8 mouse cellular contexts compared by ENCODE assay signal in the genomic region with DNA sequence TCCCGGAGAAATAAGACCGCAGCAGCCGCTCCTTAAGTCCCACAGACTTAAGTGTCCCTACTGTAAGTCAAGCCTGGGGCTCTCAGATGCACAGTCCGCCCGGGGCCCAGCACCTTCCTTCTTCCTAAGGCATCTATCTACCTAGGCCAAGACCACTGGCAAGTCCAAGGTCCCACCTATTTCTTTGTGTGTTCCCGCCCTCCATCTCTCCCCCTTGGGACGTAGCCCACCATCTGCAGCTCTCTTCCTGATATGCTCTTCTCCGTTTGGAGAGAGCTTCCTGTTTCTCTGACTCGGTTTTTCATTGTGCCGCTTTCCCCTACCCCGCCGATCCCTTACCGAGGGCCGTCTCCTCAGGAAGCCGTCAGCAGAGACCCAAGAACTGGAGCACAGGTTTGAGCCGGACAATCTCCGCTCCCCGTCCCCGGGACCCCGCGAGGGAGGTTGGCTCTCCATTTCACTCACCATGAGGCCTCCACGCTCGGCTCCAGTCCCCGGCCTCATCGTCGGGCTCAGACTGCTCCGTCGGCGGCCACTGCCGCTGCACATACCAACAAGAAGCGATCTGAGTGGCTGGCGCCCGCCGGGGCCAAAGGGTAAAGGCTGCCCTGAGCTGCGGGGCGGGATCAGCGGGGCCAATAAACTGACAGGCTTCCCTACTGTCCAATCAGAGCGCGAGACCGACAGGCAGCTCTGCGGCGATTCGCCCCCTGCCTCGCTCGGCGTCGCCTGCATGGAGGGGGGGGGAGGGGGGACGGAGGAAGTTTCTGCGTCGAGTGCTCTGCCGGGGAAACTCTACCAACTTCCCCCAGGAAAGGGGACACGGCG. TPM values are rescaled to one million over a fixed set of nuclear protein-coding genes. Genes with fewer than 3 reads are reported as not detected.
A peak's percentile ranks its signal among the peaks of the same experiment; 100 is the strongest.
DNase-seq lines count a peak whose midpoint lies in the region; ATAC-seq lines count a peak whose summit lies in the region.

Prpf40a (minus strand) TSS at position 601 of the 828 bp plus-strand sequence.

- peak within 1 kb of the TSS; percentile 98 for H3K27ac ChIP-seq in brown adipose tissue, adult 24 weeks (replicated peaks; ENCODE audit: low read depth, low read length)
- peak within 1 kb of the TSS; percentile 97 for H3K27ac ChIP-seq in heart, embryonic 13.5 days (replicated peaks)
- peak within 1 kb of the TSS; percentile 93 for H3K27ac ChIP-seq in liver, embryonic 12.5 days
- peak within 1 kb of the TSS; percentile 99 for H3K27ac ChIP-seq in stomach, embryonic 15.5 days

- H3K4me1 ChIP-seq in brown adipose tissue, adult 24 weeks (ENCODE audit: control insufficient read depth, insufficient read depth, insufficient read length, low read length) = peaks cover 3% of the 10 kb centered on the region
- H3K4me1 ChIP-seq in heart, embryonic 13.5 days = peaks cover 31% of the 10 kb centered on the region
- peaks cover 40% of the 10 kb centered on the region for H3K4me1 ChIP-seq in liver, embryonic 12.5 days
- H3K4me1 ChIP-seq in stomach, embryonic 15.5 days = peaks cover 8% of the 10 kb centered on the region; the same call in 1 of the 2 replicates

- no peaks in the 10 kb centered on the region for H3K9me3 ChIP-seq in heart, embryonic 13.5 days
- H3K9me3 ChIP-seq in liver, embryonic 12.5 days (replicated peaks) = no peaks in the 10 kb centered on the region
- no peaks in the 10 kb centered on the region for H3K9me3 ChIP-seq in stomach, embryonic 15.5 days

- H3K9ac ChIP-seq in heart, embryonic 13.5 days = peak within 1 kb of the TSS; percentile 88
- peak within 1 kb of the TSS; percentile 93 for H3K9ac ChIP-seq in liver, embryonic 12.5 days
- H3K9ac ChIP-seq in stomach, embryonic 15.5 days = peak within 1 kb of the TSS; percentile 71

- under 1% methylated on average over 47 of the region's 53 CpGs for WGBS in heart, embryonic 13.5 days
- under 1% methylated on average over 47 of the region's 53 CpGs for WGBS in liver, embryonic 12.5 days (ENCODE audit: insufficient replicate concordance)
- under 1% methylated on average over 53 of the region's 53 CpGs for WGBS in stomach, embryonic 15.5 days

- peak within 1 kb of the TSS; percentile 99 for H3K4me3 ChIP-seq in brown adipose tissue, adult 24 weeks (ENCODE audit: insufficient read depth, low read depth, low read length)
- peak within 1 kb of the TSS; percentile 94 for H3K4me3 ChIP-seq in heart, embryonic 13.5 days
- peak within 1 kb of the TSS; percentile 92 for H3K4me3 ChIP-seq in liver, embryonic 12.5 days
- peak within 1 kb of the TSS; percentile 87 for H3K4me3 ChIP-seq in stomach, embryonic 15.5 days (replicated peaks)

- peak within 1 kb of the TSS; percentile 85 for H3K4me2 ChIP-seq in heart, embryonic 13.5 days
- peak within 1 kb of the TSS; percentile 90 for H3K4me2 ChIP-seq in liver, embryonic 12.5 days
- H3K4me2 ChIP-seq in stomach, embryonic 15.5 days = peak within 1 kb of the TSS; percentile 60

- peak; percentile 95 for ATAC-seq in heart, embryonic 13.5 days (ENCODE audit: extremely low read depth, insufficient number of reproducible peaks, low FRiP score, low TSS enrichment)
- ATAC-seq in liver, embryonic 12.5 days = peak; percentile 93
- peak; percentile 95 for ATAC-seq in stomach, embryonic 15.5 days (ENCODE audit: insufficient read depth, low FRiP score, low read depth)

- H3K36me3 ChIP-seq in heart, embryonic 13.5 days = peaks cover 38% of the 10 kb centered on the region
- H3K36me3 ChIP-seq in liver, embryonic 12.5 days = peaks cover 41% of the 10 kb centered on the region
- 0 out of 2 replicates have a peak, but pooled peaks cover 6% of the 10 kb centered on the region for H3K36me3 ChIP-seq in stomach, embryonic 15.5 days

- H3K27me3 ChIP-seq in heart, embryonic 13.5 days (replicated peaks) = no peaks in the 10 kb centered on the region
- H3K27me3 ChIP-seq in liver, embryonic 12.5 days (replicated peaks) = no peaks in the 10 kb centered on the region
- H3K27me3 ChIP-seq in stomach, embryonic 15.5 days (replicated peaks) = no peaks in the 10 kb centered on the region

- peak; percentile 99 for DNase-seq in CD4-positive, CD25-positive, alpha-beta regulatory T cell, adult 2 months (ENCODE audit: low read depth, low spot score)
- DNase-seq in fat pad, adult 2 months (ENCODE audit: extremely low read depth, low read depth, low spot score) = peak; percentile 82
- DNase-seq in kidney, postnatal 10 days = peak; percentile 100
- peak; percentile 99 for DNase-seq in natural killer cell, adult 2 months (ENCODE audit: low spot score in 2 of 2)

RNA-seq across cellular contexts. Expression of gene Prpf40a, which starts in this region (rescaled TPM):
- 44.3 and 52.2 TPM in 2 replicates for polyA plus RNA-seq in brown adipose tissue, adult 24 weeks (2012; ENCODE audit: insufficient read depth, insufficient read length, missing spikeins)
- 84.3 and 93.7 TPM in 2 replicates for polyA plus RNA-seq in heart, embryonic 13.5 days (2015; fragmentation: Nextera tagmentation; extraction: Ambion mirVana)
- polyA plus RNA-seq in liver, embryonic 12.5 days (2016; fragmentation: Nextera tagmentation; extraction: Ambion mirVana) = 98.4 and 99.3 TPM in 2 replicates
- 131 and 132 TPM in 2 replicates for polyA plus RNA-seq in stomach, embryonic 15.5 days (2015; fragmentation: Nextera tagmentation; extraction: Ambion mirVana)

Comparison
In these comparisons a context has a peak if more than half of its experiments do, and no peak if none do; other contexts are left out.
1. Peak in every context shown above with its lines: DNase-seq, ATAC-seq, H3K4me3 ChIP-seq and H3K27ac ChIP-seq.